Mouse (Mus musculus): ENCODE results near the gene Fis1. TPM values are rescaled to one million over a fixed set of nuclear protein-coding genes. Genes with fewer than 3 reads are reported as not detected.
"Not testable (repeated sequence)": the region's sequence is repeated elsewhere in the genome, so short reads cannot be mapped to it uniquely, and the experiment has no call there.

The Fis1 gene
- polyA plus RNA-seq, 1 experiment: 217 TPM

DNA sequence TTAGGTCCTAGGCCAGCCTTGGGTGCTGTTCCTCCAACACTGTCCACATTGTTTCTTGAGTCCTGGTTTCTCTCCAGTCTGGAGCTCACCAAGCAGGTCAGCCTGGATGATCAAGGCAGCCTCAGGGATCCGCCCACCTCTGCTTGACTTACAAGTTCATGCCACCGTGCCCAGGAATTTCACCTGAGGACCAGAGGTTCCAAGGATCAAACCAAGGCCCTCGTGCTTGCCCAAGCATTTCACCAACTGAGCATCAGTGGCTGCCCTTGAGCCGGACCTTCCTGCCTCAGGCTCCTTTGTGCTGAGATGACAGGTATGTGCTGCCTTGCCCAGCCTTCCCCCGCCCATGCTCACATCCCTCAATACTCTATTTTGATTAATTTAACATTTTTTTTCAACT is 15.5 kb upstream of the Fis1 start:
- WGBS: 73% methylated on average over 5 of the region's 5 CpGs
- Histone ChIP-seq H3K4me1 (ENCODE audit: control insufficient read depth, insufficient read depth, low read length) (no peaks in the 10 kb centered on the region), H3K4me3 (replicated peaks; ENCODE audit: extremely low read depth, low read depth, low read length) (no peak overlapping the region)
- DNase-seq: no peak
- TF ChIP-seq CTCF (IDR thresholded peaks at IDR 0.05; ENCODE audit: insufficient read depth, low read length) (no peak), POLR2A (IDR thresholded peaks at IDR 0.05; ENCODE audit: borderline replicate concordance, extremely low read depth, low read depth, low read length) (no peak)

DNA sequence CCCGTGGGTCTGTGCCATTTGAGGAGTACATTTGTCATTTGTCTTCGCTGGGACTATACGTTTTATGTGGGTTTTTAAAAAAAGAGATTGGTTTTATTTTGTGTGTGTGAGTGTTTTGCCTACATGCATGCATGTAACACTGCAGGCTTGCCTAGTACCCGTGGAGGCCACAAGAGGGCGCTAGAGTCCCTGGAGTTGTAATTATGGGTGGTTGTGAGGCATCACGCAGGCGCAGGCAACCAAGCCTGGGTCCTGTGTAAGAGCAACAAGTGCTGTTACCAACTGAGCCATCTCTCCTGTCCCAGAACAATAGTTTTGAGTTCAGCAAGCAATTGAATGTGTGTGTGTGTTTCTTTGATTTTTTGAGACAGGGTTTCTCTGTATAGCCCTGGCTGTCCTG is 13.8 kb upstream of the Fis1 start:
- TF ChIP-seq CTCF (IDR thresholded peaks at IDR 0.05; ENCODE audit: insufficient read depth, low read length): peak; percentile 50
- no peak for TF ChIP-seq POLR2A (IDR thresholded peaks at IDR 0.05; ENCODE audit: borderline replicate concordance, extremely low read depth, low read depth, low read length)
- no peaks in the 10 kb centered on the region for H3K4me1 ChIP-seq (ENCODE audit: control insufficient read depth, insufficient read depth, low read length)
- 68% methylated on average over 7 of the region's 7 CpGs for WGBS
- no peak overlapping the region for H3K4me3 ChIP-seq (replicated peaks; ENCODE audit: extremely low read depth, low read depth, low read length)
- no peak for DNase-seq

DNA sequence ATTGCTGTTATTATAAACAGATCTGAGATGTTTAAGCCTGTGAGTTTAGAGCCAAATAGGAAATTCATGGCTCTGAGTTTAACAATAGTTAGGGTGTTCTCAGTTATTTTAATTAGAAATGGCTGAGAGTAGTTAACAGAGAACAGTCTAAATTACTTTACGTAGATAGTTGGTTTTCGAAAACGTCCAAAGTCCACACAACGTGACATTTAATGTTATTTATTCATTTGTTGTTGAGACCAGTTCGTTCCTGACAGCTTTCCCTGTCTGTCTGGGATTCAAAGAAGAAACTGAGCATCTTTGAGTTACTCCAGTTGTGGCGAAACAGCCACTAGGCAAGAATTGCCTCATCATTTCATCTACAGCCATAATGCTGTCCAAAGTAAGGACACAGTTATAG is 13.0 kb upstream of the Fis1 start:
- WGBS: 70% methylated on average over 6 of the region's 6 CpGs
- DNase-seq: not testable (repeated sequence)

DNA sequence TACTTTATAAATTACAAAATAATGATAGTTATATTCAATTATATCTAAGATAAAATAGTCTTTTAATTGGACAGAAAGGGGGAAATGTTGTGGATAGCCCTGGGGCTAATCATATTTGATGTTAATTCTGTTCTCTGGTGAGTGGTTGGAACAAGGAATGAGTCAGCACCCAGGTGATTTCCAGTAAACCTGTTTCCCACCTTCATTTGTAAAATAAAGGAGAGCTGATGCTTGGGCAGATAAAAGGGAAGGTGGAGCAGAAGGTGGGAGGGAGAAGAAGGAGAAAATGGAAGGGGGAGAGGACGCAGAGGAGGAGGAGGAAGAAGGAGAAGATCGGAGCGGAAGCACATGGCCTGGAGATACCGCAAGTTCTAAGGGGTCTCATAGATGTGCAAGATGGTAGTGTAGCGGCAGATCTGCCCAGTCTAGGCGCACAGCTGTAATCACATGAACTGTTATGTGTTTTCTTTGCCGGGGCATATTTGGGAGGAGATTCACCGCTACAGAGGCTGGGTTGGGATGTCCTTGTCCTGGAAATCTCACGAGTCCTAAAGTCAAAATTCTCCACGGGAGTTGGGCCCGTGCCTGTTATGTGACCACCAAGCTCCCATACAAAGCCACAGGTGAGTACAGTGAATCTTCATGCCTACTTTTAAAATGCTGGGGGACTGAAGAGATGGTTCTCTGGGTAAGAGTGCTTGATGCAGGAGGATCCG is 12.1 kb upstream of the Fis1 start:
- WGBS: 89% methylated on average over 12 of the region's 12 CpGs
- TF ChIP-seq POLR2A (IDR thresholded peaks at IDR 0.05; ENCODE audit: borderline replicate concordance, extremely low read depth, low read depth, low read length): no peak
- TF ChIP-seq CTCF (IDR thresholded peaks at IDR 0.05; ENCODE audit: insufficient read depth, low read length): no peak
- no peak overlapping the region for H3K4me3 ChIP-seq (replicated peaks; ENCODE audit: extremely low read depth, low read depth, low read length)
- H3K4me1 ChIP-seq (ENCODE audit: control insufficient read depth, insufficient read depth, low read length): no peaks in the 10 kb centered on the region
- no peak for DNase-seq

More for the DNA sequence above, 13.0 kb upstream of the Fis1 start:
- not testable (repeated sequence) for H3K4me1 ChIP-seq (ENCODE audit: control insufficient read depth, insufficient read depth, low read length); H3K4me3 ChIP-seq (replicated peaks; ENCODE audit: extremely low read depth, low read depth, low read length)

DNA sequence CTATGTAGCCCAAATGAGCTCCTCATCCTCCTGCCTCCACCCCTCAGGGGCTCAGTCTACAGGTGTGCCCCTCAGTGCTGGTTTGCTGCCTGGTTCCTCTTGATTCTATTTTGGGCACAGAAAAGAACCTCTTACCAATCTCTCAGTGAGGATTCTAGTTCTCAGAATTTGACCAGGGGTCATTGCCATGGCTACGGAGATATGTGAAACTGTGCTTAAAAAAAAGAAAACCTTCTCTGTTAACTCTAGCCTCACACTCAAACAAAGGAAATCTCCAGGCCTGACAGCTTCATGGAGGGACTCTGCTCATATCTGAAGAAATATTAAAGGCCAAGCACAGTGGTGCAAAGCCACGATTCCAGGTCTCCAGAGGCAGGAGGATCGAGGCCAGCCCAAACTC is 10.3 kb upstream of the Fis1 start:
- Histone ChIP-seq H3K4me1 (ENCODE audit: control insufficient read depth, insufficient read depth, low read length) (no peaks in the 10 kb centered on the region), H3K4me3 (replicated peaks; ENCODE audit: extremely low read depth, low read depth, low read length) (no peak overlapping the region)
- TF ChIP-seq CTCF (IDR thresholded peaks at IDR 0.05; ENCODE audit: insufficient read depth, low read length) (no peak), POLR2A (IDR thresholded peaks at IDR 0.05; ENCODE audit: borderline replicate concordance, extremely low read depth, low read depth, low read length) (no peak)
- no peak for DNase-seq
- WGBS: 55% methylated on average over 3 of the region's 3 CpGs

DNA sequence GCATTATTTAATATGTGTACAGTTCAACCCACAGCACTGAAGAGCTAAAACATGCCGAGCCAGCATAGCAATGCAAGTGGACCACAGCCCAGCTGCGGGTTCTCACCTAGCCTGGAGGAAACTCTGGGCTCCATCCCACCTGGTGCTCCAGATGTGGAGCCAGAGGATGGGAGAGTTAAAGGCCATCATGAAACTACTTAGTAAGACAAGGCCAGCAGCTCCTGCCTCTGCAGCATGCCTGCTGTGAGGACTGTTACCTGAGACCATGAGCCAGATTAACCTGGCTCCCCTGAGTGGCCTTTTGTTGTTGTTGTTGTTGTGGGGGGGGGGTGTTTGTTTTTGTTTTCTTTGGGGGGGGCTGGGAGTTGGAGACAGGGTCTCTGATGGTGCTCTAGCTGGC is 9.7 kb upstream of the Fis1 start:
- H3K4me1 ChIP-seq (ENCODE audit: control insufficient read depth, insufficient read depth, low read length): no peaks in the 10 kb centered on the region
- WGBS: 68% methylated on average over 2 of the region's 2 CpGs
- no peak for TF ChIP-seq CTCF (IDR thresholded peaks at IDR 0.05; ENCODE audit: insufficient read depth, low read length)
- TF ChIP-seq POLR2A (IDR thresholded peaks at IDR 0.05; ENCODE audit: borderline replicate concordance, extremely low read depth, low read depth, low read length): no peak
- no peak overlapping the region for H3K4me3 ChIP-seq (replicated peaks; ENCODE audit: extremely low read depth, low read depth, low read length)
- DNase-seq: no peak

DNA sequence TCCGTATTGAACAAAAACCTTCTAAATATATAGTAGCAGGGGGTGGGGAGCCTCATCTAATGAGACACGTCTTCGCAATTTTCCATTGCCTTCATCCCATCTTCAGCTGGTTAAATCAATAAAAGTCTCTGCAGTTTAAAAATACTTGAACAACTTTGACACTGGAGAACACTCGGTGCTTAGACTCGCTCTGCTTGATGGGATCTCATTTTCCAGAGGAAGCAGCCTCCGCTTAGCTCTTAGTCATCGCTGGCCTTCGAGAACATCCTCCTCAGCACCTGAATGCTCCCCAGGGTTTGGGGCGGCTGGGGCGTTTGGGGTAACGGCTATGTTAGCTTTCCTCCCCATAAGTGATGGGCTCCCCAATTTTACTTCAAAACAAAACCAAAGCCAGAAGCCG is 8.0 kb upstream of the Fis1 start:
- DNase-seq: no peak
- H3K4me3 ChIP-seq (replicated peaks; ENCODE audit: extremely low read depth, low read depth, low read length): no peak overlapping the region
- TF ChIP-seq POLR2A (IDR thresholded peaks at IDR 0.05; ENCODE audit: borderline replicate concordance, extremely low read depth, low read depth, low read length): no peak
- no peak for TF ChIP-seq CTCF (IDR thresholded peaks at IDR 0.05; ENCODE audit: insufficient read depth, low read length)
- H3K4me1 ChIP-seq (ENCODE audit: control insufficient read depth, insufficient read depth, low read length): no peaks in the 10 kb centered on the region
- WGBS: 75% methylated on average over 12 of the region's 12 CpGs

DNA sequence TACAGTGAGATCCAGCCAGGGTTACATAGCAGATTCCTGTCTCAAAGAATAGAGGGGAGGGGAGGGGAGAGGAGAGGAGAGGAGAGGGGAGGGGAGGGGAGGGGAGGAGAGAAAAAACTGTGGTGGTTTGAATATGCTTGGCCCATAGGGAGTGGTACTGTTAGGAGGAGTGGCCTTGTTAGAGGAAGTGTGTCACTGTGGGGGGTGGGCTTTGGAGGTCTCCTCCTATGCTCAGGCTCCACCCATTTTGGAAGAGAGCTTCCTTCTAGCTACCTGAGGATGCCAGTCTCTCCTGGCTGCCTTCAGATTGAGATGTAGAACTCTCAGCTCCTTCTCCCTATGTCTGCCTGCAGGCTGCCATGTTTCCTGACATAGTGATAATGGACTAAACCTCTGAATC is 5.2 kb upstream of the Fis1 start:
- TF ChIP-seq POLR2A (IDR thresholded peaks at IDR 0.05; ENCODE audit: borderline replicate concordance, extremely low read depth, low read depth, low read length) (no peak), CTCF (IDR thresholded peaks at IDR 0.05; ENCODE audit: insufficient read depth, low read length) (no peak)
- DNase-seq: no peak
- H3K4me3 ChIP-seq (replicated peaks; ENCODE audit: extremely low read depth, low read depth, low read length): no peak overlapping the region
- no peaks in the 10 kb centered on the region for H3K4me1 ChIP-seq (ENCODE audit: control insufficient read depth, insufficient read depth, low read length)

DNA sequence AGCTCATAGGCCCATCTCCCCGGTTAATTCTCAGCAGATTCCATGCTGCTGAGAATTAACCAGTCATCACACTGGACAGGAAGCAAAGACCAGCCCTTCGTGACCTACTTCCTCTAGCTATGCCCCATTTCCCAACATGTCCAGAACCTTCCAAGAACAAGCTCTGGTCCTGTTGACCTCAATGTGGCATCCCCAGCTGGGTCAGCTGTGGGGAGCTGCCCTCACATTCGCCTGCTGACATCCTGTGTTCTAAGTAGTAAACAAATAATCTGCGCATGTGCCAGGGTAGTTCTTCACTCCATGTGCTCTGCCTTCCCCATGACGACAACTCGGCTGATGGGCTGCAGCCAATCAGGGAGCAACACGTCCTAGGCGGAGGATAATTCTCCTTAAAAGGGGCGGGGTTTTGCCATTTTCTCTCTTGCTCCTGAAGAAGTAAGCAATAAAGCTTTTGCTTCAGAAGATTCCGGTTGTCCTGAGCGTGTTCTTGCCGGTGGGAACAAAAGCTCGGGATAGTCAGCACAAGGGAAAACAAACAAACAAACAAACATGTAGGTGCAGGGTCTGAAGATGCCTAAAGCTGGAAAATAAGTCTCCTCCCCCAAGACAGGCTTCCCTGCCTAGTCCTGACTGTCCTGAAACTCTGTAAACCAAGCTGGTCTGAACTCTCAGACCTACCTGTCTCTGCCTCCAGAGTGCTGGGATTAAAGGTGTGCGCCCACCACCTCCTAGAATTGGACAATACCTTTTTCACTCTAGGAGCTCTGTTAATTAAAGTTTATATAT is 3.3 kb upstream of the Fis1 start:
- WGBS: 69% methylated on average over 14 of the region's 14 CpGs
- H3K4me3 ChIP-seq (replicated peaks; ENCODE audit: extremely low read depth, low read depth, low read length); DNase-seq; H3K4me1 ChIP-seq (ENCODE audit: control insufficient read depth, insufficient read depth, low read length): not testable (repeated sequence)

DNA sequence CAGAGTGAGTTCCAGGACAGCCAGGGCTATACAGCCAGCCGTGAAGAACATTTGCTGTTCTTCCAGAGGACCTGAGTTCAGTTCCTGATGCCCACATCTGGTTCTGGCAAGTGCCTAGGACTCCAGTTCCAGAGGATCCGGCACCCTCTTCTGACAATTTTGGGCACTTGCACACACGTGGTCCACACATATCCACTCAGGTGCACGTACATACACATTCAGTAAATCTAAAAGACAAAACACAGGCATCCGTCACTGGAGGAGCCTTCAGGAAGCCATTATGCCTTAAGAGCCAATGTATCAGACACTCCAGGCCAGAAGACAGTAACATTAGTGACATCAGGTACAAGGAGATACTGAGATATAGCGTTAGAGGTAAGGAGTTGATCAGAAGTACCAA is 2.6 kb upstream of the Fis1 start:
- no peak overlapping the region for H3K4me3 ChIP-seq (replicated peaks; ENCODE audit: extremely low read depth, low read depth, low read length)
- H3K4me1 ChIP-seq (ENCODE audit: control insufficient read depth, insufficient read depth, low read length): peaks cover 4% of the 10 kb centered on the region; the same call in 1 of the 2 replicates
- no peak for DNase-seq
- WGBS: 85% methylated on average over 6 of the region's 6 CpGs
- TF ChIP-seq POLR2A (IDR thresholded peaks at IDR 0.05; ENCODE audit: borderline replicate concordance, extremely low read depth, low read depth, low read length): no peak
